Mouse (Mus musculus) bone marrow macrophage, adult 2 months (primary cell): ENCODE data around the gene Cyp2d10.
"Not testable (repeated sequence)": the region's sequence is repeated elsewhere in the genome, so short reads cannot be mapped to it uniquely, and the experiment has no call there.

ENCODE experiments used
- CTCF ChIP-seq: IDR thresholded peaks from 2 replicates; pipeline ENCODE4 v1.5.1; 2012; ENCODE audit warnings: low read depth, mild to moderate bottlenecking, low read length, moderate library complexity
- POLR2A ChIP-seq: IDR thresholded peaks from 2 replicates; pipeline ENCODE4 v1.6.1; 2012; ENCODE audit warnings: mild to moderate bottlenecking, low read depth, low read length, borderline replicate concordance

- not testable (repeated sequence) for TF ChIP-seq CTCF, POLR2A
These were observed 43.0 kb upstream of the Cyp2d10 start for GRCm38 (mm10) chr15:82450045-82450444.
